In genomic region chr1:106242129-106242528, GRCm38 (mm10) we compare ENCODE assay signal across 11 mouse cellular contexts.
A peak's percentile ranks its signal among the peaks of the same experiment; 100 is the strongest.
DNase-seq lines count a peak whose midpoint lies in the region; ATAC-seq and TF ChIP-seq lines count a peak whose summit lies in the region.
"Had no signal": no experiment of that assay in that cellular context is flagged by ENCODE, and none has a peak within 500 bp of the region (broad histone marks: within the 10 kb centered on the region; RNA-seq: fewer than 3 reads in every experiment).

No protein-coding gene starts in this region.

- POLR2A ChIA-PET in Patski (lab: Charles Lee), result no interaction called here

- 0 out of 2 replicates have a peak, but pooled peaks have one; percentile 54 for ATAC-seq in forebrain, embryonic 14.5 days
- ATAC-seq in forebrain, embryonic 12.5 days (ENCODE audit: low FRiP score), result no peak; the same call in 1 of the 2 replicates
- ATAC-seq in Patski, result peak; percentile 93
- peak; percentile 62; the same call in 1 of the 2 replicates for ATAC-seq in kidney, embryonic 14.5 days (ENCODE audit: low FRiP score, low TSS enrichment)

- intact Hi-C loops in left cerebral cortex, postnatal 14 days (cut with DNase I), result loop anchor here (5.0 kb wide), 1 partner anchor 70 kb away; the partner anchor contains the start of gene Phlpp1
- intact Hi-C loops in left cerebral cortex, postnatal 4 days (cut with DNase I), result no loop called here

- H3K4me1 ChIP-seq in forebrain, embryonic 14.5 days (ENCODE audit: control insufficient read depth, insufficient read depth, low read length), result peaks cover 21% of the 10 kb centered on the region
- peaks cover 18% of the 10 kb centered on the region for H3K4me1 ChIP-seq in forebrain, embryonic 12.5 days
- H3K4me1 ChIP-seq in kidney, embryonic 14.5 days (ENCODE audit: control insufficient read depth, insufficient read depth, low read length), result peaks cover 8% of the 10 kb centered on the region; the same call in 1 of the 2 replicates

- H3K4me3 ChIP-seq in forebrain, embryonic 14.5 days (ENCODE audit: low read depth, low read length), result no peak overlapping the region
- H3K4me3 ChIP-seq in forebrain, embryonic 12.5 days (replicated peaks), result no peak overlapping the region
- H3K4me3 ChIP-seq in kidney, embryonic 14.5 days (ENCODE audit: low read length), result no peak overlapping the region

- H3K9me3 ChIP-seq in forebrain, embryonic 14.5 days (replicated peaks; ENCODE audit: control insufficient read depth, low read length), result no peaks in the 10 kb centered on the region
- H3K9me3 ChIP-seq in forebrain, embryonic 12.5 days, result no peaks in the 10 kb centered on the region
- no peaks in the 10 kb centered on the region for H3K9me3 ChIP-seq in kidney, embryonic 14.5 days (ENCODE audit: control insufficient read depth, low read length)

- in situ Hi-C loops in Patski (cut with MboI; ENCODE audit: low pct_unique_long_range_greater_than_20kb), result no loop called here

- no peak overlapping the region for H3K9ac ChIP-seq in forebrain, embryonic 14.5 days (ENCODE audit: low read length)
- H3K9ac ChIP-seq in forebrain, embryonic 12.5 days, result no peak overlapping the region
- H3K9ac ChIP-seq in kidney, embryonic 14.5 days (ENCODE audit: low read depth, low read length), result no peak overlapping the region
- H3K9ac ChIP-seq: liver, embryonic 14.5 days had no signal

- H3K27me3 ChIP-seq in forebrain, embryonic 14.5 days (replicated peaks; ENCODE audit: control insufficient read depth, insufficient read depth, low read length), result no peaks in the 10 kb centered on the region
- H3K27me3 ChIP-seq in forebrain, embryonic 12.5 days, result no peaks in the 10 kb centered on the region
- no peaks in the 10 kb centered on the region for H3K27me3 ChIP-seq in Patski
- no peaks in the 10 kb centered on the region for H3K27me3 ChIP-seq in kidney, embryonic 14.5 days (ENCODE audit: control insufficient read depth, insufficient read depth, low read length)

- peak; percentile 78 for DNase-seq in forebrain, embryonic 14.5 days (ENCODE audit: low spot score)
- peak; percentile 31 to 55 for DNase-seq in left cerebral cortex, postnatal 14 days (ENCODE audit: low spot score in 2 of 2)
- DNase-seq in left cerebral cortex, postnatal 4 days, result no peak
- DNase-seq in Patski (ENCODE audit: low read depth, low spot score), result peak; percentile 59
- DNase-seq in adrenal gland, postnatal 14 days, result no peak
- no peak for DNase-seq in cerebellum, postnatal 4 days (ENCODE audit: low spot score in 2 of 2)
- DNase-seq: embryo, embryonic 11 days; thymus, postnatal 36 days had no signal

- CTCF ChIA-PET in Patski (lab: Charles Lee), result no interaction called here

- no peak for TF ChIP-seq CTCF in Patski (IDR thresholded peaks at IDR 0.05)

- H3K27ac ChIP-seq in forebrain, embryonic 14.5 days (ENCODE audit: low read depth, low read length), result no peak overlapping the region
- H3K27ac ChIP-seq in forebrain, embryonic 12.5 days, result no peak overlapping the region
- no peak overlapping the region for H3K27ac ChIP-seq in kidney, embryonic 14.5 days (ENCODE audit: low read depth, low read length)
- H3K27ac ChIP-seq: liver, embryonic 14.5 days had no signal

- 6% methylated on average over 2 of the region's 2 CpGs for WGBS in forebrain, embryonic 14.5 days
- WGBS in forebrain, embryonic 12.5 days, result 50% methylated on average over 2 of the region's 2 CpGs
- 39% methylated on average over 2 of the region's 2 CpGs for WGBS in kidney, embryonic 14.5 days

- H3K36me3 ChIP-seq in forebrain, embryonic 14.5 days (ENCODE audit: control insufficient read depth, insufficient read depth, low read length), result no peaks in the 10 kb centered on the region
- 0 out of 2 replicates have a peak, but pooled peaks cover 4% of the 10 kb centered on the region for H3K36me3 ChIP-seq in forebrain, embryonic 12.5 days (replicated peaks)
- no peaks in the 10 kb centered on the region for H3K36me3 ChIP-seq in kidney, embryonic 14.5 days (ENCODE audit: control insufficient read depth, insufficient read depth, low read length)

- H3K4me2 ChIP-seq in forebrain, embryonic 14.5 days (ENCODE audit: low read length), result no peak overlapping the region
- no peak overlapping the region for H3K4me2 ChIP-seq in forebrain, embryonic 12.5 days
- no peak overlapping the region for H3K4me2 ChIP-seq in kidney, embryonic 14.5 days (replicated peaks; ENCODE audit: low read depth, low read length)

Comparison
In these comparisons a context has a peak if more than half of its experiments do, and no peak if none do; other contexts are left out.
1. DNase-seq: peak in forebrain, embryonic 14.5 days (single experiment), left cerebral cortex, postnatal 14 days (2 of 2) and Patski (single experiment); none in left cerebral cortex, postnatal 4 days (single experiment), adrenal gland, postnatal 14 days (single experiment) and cerebellum, postnatal 4 days (0 of 2).